Mouse (Mus musculus): ENCODE measurements around the gene Sell.
"Not testable (repeated sequence)": the region's sequence is repeated elsewhere in the genome, so short reads cannot be mapped to it uniquely, and the experiment has no call there.

Gene Sell

DNA sequence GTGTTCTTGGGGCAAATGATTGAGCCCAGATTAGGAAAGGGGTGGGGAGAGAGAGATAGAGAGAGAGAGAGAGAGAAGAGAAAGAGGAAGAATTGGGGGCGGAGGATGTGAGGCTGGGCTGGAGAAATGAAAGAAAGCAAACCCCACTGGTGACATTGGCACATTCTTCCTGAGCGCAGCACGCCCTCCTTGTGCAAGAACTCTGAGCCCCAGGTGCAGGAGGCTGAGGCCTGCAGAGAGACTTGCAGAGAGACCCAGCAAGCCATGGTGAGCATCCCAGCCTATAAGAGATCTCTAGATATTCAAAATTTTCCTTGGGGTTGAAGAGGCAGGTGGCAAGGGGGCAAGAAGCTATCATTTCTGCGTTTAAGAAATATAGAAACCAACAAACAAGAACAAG, at the start of gene Sell:
Gene Sell (plus strand): TSS at position 58 of the 400 bp plus-strand sequence.
- DNase-seq (ENCODE audit: low read depth, low spot score) = no peak

DNA sequence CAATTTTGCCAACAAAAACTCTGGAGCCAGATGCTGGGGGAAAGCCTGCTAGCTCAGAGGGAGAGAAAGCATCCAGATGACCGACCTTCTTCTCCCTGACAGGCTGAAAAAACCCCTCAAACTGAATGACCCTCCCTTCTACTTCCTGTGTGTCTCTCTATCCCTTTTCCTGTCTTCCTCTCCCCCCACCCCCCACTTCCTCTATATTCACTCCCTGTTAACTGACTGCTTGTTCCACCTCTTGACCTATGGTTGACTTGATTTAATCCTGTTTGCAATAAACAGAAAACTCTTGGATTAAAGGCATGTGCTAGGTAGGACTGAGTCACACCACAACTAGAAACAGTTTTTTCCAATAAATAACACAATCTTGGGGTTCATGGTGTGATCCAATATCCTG, 47.2 kb upstream of the Sell start:
- DNase-seq (ENCODE audit: low read depth, low spot score) = no peak

DNA sequence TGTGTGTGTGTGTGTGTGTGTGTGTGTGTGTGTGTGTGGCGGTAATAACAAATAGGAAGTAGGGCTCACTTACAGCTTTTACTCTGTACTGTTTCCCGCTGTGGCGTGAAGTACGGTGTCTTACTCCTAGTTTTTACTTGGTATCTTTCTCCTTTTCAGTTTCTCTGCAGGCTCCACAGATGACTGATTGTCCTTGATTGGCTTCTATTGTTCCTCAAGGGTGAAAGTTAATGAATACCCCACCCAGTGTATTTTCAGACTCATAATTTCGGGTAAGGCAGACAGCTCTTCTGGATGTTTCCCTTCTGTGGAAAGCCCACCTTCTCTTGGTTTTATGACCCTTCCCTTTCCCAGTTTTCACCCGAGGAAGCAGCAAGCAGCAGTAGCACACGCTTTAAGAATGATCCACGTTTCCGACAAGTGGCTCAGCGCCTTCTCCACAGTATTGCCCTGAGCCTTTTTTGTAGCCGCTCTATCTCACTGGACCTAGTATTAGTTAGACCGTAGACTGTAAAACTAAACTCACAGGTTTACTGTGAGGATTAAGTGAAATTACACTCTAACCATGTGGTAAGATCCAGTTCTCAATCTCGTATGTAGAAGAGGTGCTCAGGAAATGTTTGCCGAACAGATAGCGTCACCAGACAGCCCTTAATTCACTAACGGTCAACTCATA, 43.4 kb upstream of the Sell start:
- no peak for DNase-seq (ENCODE audit: low read depth, low spot score)

DNA sequence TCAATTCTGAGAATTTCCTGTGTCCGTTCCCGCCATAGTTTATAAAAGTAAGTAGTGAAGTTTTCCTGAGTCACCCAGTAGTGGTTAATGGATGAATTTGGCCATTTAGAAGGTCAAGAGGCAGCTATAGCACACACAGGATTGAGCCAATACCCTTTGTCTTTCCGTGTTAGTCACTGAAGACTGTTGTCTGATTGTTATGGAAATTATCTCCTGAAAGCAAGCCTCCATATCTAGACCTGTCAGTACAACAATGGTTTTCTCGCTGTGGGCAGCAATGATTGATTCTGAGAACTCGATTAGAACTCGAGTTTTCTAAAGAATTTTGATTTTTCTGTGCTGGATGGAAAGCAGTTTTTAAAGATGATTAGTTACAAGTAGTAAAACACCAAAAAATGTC, 42.0 kb upstream of the Sell start:
- DNase-seq (ENCODE audit: low read depth, low spot score) = no peak

DNA sequence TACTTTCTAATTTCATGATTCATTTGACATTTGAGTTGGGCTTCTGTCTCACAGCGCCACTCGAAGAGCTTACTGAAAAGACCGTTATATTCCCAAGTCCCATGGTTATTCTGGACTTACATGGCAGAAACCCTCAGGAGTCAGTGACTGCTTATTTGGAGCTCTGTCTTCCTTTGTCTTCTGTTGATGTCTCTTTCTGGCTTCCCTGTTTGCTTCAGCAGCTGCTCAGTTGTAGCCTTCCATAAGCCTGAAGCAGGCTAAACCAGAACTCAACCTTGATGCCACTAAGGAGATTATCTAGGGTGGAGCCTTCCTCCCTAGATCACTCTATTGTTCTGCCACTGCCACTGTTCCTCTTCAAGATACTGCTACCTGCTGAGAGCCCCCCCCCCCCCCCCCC, 41.0 kb upstream of the Sell start:
- DNase-seq (ENCODE audit: low read depth, low spot score) = not testable (repeated sequence)

DNA sequence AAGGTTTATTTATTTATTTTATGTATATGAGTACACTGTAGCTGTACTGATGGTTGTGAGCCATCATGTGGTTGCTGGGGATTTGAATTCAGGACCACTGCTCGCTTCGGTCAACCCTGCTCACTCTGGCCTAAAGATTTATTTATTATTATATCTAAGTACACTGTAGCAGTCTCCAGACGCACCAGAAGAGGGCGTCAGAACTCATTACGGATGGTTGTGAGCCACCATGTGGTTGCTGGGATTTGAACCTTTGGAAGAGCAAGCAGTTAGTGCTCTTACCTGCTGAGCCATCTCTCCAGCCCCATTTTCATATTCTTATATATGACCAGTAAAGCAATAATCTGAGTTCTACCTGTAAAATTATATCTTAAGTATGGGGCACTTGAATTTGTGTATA, 39.7 kb upstream of the Sell start:
- not testable (repeated sequence) for DNase-seq (ENCODE audit: low read depth, low spot score)

DNA sequence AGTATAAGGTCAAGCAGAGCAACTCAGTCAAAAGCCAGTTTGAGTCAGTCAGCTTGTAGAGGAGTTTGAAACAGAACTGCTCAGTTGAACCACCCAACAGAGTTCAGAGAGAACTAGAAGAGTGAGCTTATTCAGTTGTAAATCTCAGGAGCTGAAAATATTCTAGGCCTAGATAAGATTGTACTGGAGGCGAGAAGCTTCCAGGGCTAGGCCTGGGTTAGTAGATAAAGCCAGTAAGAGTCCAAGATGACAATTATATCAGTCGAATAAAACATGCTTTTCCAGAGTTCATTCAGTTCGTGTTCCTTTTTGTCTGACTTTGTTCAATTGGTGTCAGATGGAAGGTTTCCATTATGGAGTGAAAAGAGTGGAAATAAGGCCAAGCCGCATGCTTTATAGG, 36.1 kb upstream of the Sell start:
- no peak for DNase-seq (ENCODE audit: low read depth, low spot score)

DNA sequence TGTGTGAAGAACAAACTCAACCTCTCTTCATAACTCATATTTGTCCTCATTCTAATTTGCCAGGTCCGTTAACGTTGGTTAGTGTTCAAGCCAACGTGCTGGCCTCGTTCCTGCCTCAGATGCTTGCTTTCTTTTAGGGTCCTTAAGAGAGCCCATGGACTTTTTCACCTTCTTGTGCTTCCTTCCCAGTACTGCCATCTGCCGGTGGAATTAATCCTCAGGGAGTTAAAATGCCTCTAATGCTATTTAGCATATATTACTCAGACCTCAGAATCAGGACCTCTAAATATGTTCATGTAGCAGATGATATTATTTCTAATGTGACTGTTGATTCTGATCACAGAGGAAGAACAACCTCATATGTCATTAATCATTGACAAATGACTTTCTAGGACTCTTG, 34.4 kb upstream of the Sell start:
- DNase-seq (ENCODE audit: low read depth, low spot score) = no peak

DNA sequence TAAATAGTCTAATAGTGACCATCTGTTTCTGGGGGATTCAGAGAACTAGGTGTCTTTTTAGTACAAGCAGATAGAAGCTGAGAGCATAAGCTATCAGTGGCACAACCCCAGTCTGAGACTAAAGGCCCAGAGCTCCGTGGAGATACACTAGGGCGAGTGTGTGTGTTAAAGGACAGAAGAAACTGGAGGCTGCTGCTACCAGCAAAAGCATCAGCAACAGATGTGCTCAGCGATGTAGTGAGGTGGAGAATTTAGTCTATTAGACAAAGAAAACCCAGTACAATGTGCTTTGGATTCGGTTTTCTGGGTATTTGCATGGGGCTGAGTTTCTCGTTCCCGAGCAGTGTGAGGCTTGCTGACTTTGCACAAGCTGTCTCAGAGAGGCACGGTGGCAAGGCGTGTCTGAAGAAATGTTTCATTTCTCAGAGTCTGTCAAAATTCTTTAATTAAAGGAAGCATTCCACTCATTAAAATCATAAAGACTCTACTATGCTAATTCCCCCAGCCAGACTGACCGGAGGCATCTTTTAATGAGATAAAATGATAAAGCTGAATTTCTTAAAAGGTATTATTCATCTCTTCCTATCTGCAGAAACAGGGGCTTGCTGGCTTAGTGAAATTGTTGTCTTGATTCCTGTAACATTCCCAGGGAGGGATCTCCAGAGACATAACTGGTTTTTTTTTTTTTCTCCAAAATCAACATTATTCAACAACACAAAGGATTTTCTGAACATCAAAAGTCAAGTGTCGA, 21.2 kb upstream of the Sell start:
- no peak for DNase-seq (ENCODE audit: low read depth, low spot score)

DNA sequence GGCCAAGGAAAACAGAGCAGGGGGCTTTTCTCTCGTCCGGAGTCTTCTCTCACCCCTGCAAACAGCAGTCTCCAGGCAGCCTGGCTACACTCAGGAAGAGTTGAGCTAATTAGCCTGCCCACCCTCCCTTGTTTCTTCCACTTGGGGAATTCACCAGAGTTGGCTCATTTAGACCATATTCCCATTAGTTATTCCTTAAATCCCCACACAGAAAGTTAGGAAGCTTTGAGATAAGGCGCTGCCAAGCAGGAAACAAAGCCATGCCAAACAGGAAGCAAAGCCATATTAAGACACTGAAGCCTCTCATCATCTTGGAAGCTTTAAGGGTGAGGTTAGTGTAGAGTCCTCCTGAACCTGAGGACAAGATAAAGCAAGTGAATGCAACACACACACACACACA, 18.2 kb upstream of the Sell start:
- no peak for DNase-seq (ENCODE audit: low read depth, low spot score)

DNA sequence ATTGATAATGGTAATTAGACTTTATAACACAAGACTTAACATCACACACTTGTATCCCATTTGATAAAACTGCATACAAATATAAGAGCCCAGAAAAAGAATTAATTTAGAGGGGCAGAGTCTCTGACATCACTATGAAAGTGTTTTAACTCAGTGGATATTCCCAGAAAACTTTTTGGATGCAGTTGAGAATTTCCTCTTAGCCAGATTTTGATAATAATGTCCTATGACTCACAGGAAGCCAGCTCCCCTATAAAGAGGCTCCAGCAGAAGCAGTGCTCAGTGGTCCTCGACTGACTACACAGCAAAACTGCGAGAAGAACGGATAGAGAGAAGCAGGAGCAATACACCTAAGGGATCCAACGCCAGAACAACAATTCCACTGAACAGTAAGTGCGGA, 13.8 kb upstream of the Sell start, which contains the start of gene Sele:
Gene Sele (plus strand): TSS at position 301 of the 400 bp plus-strand sequence.
- DNase-seq (ENCODE audit: low read depth, low spot score) = no peak

DNA sequence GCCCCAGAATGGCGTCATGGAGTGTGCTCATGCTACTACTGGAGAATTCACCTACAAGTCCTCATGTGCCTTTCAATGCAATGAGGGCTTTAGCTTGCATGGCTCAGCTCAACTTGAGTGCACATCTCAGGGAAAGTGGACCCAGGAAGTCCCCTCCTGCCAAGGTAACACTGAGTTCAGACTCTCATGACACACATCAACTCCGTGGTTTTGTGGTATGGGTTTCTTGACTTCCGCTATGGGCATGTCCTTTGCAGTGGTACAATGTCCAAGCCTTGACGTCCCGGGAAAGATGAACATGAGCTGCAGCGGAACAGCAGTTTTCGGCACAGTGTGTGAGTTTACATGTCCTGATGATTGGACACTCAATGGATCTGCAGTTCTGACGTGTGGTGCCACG, 8.2 kb upstream of the Sell start:
- DNase-seq (ENCODE audit: low read depth, low spot score) = no peak

DNA sequence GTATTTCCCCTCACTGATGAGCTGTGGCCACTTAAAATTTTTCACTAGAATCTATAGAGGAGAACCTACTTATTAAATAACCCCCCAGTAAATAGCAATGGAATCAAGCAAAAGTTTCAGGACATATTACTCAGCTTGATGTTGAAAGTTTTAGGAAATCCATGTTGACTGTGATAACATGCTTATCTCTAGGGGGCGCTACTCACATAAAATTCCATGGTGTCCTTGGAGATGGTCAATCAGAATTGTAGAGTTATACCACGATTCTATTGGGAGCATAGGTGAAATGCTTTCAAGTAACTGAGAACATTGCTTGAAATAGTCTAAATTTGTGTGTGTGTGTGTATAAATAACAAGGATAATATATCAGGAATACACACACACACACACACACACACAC, 7.0 kb upstream of the Sell start:
- DNase-seq (ENCODE audit: low read depth, low spot score) = no peak

DNA sequence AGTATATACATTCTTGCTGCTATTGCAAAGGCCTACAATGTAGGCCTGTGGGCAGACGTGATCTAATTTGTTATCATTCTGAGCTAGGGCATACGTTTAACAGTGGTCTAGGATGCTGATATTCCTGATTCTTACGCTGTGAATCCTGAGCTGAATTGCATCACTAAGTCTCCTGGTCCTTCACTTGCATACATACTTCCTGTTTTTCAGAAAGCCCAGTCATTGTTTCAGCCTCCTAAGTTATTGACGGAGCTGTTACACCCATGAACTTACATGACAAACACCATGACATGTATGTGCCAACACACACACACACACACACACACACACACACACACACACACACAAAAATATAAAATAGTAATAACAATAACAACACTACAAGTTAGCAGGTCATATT, 1.7 kb upstream of the Sell start:
- no peak for DNase-seq (ENCODE audit: low read depth, low spot score)

DNA sequence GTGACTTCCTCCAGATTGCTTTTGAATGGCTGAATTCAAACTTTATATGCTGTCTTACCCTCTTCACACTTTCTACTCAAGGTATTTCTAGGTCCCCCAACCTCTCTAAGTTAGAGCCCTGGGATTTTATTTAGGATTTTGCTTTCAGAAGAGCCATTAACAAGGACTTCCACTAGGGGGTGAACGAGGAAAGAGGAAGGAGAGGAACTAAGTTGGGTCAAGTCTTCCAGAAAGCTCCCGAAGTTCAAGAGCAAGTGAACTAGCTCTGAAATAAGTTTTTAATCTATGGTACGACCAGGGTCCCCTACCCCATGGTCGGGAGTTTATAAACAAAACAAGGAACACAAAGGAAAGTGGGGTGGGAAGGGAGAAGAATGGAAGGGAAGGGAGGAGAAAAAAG, 504 bp upstream of the Sell start:
- peak; percentile 7 for DNase-seq (ENCODE audit: low read depth, low spot score)

DNA sequence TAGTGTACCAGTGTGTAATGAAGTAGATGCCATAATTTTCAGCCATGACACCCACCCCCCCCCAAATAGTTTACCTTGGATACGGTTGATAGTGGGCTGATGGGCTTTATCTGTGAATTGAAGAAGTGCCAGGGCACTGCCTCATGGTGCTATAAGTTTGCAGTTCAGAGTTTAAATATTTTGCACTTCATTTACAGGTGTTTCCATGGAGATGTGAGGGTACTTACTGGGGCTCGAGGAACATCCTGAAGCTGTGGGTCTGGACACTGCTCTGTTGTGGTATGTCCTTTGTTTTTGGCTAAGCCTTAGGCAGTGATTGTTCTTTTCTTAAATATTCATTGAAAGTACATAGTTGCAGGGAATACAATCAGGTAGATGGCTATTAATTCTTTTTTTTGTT, 1.1 kb downstream of the Sell start:
- no peak for DNase-seq (ENCODE audit: low read depth, low spot score)

DNA sequence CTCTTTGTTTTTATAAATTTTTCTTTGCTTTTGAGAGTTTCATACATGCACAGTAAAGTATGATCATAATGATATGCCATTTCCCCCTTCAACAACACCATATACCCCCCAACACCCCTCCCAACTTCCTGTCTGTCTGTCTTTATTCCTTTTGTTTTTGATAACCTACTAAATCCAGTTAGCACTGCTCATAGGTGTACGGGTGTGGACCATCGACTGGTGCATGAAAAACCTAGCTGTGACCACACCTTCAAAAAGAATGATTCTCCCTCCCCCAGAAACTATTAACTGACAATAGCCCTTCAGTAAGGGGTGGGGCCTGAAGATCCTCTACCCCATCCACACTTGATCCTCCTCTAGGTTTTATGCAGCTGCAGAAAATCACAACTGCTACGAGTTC, 2.0 kb downstream of the Sell start:
- no peak for DNase-seq (ENCODE audit: low read depth, low spot score)

DNA sequence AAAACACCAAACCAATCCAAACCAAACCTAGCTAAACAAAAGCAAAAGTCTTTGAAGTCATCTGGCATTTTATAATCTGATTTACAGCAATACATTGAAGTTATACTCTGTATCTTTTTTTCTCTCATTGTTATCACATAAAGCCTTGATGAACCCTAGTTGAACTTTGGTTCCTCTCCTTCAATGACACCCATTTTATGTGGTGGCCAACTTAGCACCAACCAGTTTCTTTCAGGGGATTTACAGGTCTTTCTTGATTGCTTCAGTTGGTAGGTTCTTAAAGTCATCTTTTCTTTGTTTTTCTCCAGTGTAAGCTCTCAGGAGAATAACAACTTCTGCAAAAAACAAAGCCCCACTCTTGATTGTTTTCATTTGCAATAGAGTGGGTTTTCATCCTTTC, 7.5 kb downstream of the Sell start:
- DNase-seq (ENCODE audit: low read depth, low spot score) = no peak

DNA sequence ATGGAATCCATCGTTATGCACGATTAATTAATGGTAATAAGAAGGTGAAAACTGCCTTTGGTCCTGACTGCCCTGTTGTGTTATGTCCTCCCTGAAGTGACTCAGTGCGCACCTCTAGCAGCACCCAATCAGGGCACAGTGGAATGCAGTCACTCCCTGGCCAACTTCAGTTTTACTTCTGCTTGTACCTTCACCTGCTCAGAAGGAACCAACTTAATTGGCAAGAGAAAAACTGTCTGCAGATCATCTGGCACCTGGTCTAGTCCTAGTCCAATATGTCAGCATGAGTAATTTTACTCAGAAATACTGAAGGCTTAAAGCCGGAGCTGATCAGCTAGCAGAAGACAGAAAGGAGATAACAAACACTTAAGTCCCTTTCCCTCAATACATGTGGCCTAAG, 8.7 kb downstream of the Sell start:
- DNase-seq (ENCODE audit: low read depth, low spot score) = no peak

DNA sequence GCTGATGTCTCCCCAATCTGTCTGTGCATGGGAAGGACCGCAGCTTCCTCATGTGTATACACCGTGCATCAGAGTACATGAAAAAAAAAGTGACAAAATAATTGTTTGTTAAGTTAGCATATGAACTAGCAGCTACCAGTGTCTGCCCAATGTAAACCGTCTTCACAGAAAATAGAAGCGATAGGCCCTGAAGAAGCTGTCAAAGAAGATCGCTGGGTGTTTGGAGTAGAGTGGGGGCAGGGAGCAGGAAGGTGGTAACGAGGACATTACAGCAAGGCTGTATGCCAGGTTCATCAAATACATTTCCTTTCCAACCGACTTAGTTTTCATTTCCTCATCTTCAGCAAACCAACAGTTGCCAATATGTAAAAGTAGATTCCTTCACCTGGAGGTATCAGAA, 9.3 kb downstream of the Sell start:
- DNase-seq (ENCODE audit: low read depth, low spot score) = no peak

DNA sequence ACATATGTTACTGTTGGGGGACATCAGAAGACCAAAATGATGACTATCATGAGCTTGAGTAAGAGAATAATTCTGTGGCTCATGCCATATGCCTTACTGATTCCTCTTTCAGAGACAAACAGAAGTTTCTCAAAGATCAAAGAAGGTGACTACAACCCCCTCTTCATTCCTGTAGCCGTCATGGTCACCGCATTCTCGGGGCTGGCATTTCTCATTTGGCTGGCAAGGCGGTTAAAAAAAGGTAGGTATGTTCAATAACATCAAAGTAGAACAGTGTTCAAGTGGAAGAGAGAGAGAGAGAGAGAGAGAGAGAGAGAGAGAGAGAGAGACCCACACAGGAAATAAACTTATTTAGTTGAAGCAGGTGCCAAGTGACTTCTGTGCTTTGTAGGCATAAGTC, 10.2 kb downstream of the Sell start:
- DNase-seq (ENCODE audit: low read depth, low spot score) = no peak

DNA sequence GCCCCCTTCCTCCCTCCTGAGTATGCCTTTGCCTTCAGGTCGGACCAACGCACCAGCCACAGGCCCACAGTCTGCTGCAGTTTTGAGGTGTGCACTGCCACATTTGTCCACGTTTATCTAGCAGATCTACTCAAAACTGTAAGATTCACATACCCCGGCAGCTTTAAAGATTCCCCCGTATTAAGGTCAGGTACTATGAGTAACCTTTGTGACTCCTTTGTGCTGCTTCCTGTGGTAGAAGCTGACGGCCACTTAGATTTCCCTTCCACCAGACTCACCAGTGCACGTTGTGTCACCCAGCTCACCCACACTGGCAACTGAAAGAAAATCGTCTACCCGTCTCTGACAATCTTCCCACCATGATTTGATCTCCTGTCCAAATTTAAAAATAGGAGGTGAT, 11.3 kb downstream of the Sell start:
- DNase-seq (ENCODE audit: low read depth, low spot score) = no peak

DNA sequence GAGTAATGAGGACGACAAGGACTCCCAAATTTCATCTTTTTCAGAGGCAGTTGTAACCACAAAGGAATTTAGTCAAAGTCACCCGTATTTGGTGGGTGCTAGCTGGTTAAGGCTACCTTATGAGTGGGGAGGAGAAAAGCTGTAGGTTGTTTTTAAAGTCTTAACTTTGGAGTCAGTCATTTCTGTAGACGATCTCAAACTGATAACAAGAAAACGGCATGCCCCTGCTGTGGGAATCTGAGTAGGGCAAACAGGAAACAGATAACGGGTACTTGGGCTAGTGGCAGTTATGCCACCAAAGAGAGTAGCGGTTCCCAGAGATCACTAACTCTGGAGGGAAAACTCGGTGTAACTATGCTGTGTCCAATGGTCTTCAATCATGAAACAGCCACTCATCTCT, 12.0 kb downstream of the Sell start:
- no peak for DNase-seq (ENCODE audit: low read depth, low spot score)

Data from forelimb bud, embryonic 11.5 days (tissue).